Mouse (Mus musculus) neural tube, embryonic 15.5 days (tissue): ENCODE measurements around the gene Arf5. TPM values are rescaled to one million over a fixed set of nuclear protein-coding genes. Genes with fewer than 3 reads are reported as not detected.

Experiments
- ATAC-seq: fragments of 200-750 bp; cut with Nextera tagmentation; 2 replicates; pipeline ENCODE4 v1.8.0; 2017; ENCODE audit warnings: mild to moderate bottlenecking, moderate TSS enrichment, moderate library complexity; ENCODE audit not compliant: low FRiP score
- H3K27ac ChIP-seq: fragments of 300-500 bp; sonication (generic); replicated peaks from 2 replicates; pipeline ENCODE4 v1.5.1; 2015; ENCODE audit warnings: mild to moderate bottlenecking, inconsistent platforms
- H3K27me3 ChIP-seq: fragments of 300-500 bp; sonication (generic); replicated peaks from 2 replicates; pipeline ENCODE4 v1.6.1; 2015; ENCODE audit warnings: inconsistent platforms
- H3K36me3 ChIP-seq: fragments of 300-500 bp; sonication (generic); 2 replicates; pipeline ENCODE4 v1.6.1; 2015; ENCODE audit warnings: inconsistent platforms
- H3K4me1 ChIP-seq: fragments of 300-500 bp; sonication (generic); 2 replicates; pipeline ENCODE4 v1.6.1; 2015; ENCODE audit warnings: inconsistent platforms
- H3K4me2 ChIP-seq: fragments of 300-500 bp; sonication (generic); 2 replicates; pipeline ENCODE4 v1.6.1; 2015; ENCODE audit warnings: inconsistent platforms, mild to moderate bottlenecking, moderate library complexity
- H3K4me3 ChIP-seq: fragments of 300-500 bp; sonication (generic); replicated peaks from 2 replicates; pipeline ENCODE4 v1.5.1; 2015; ENCODE audit warnings: mild to moderate bottlenecking, inconsistent platforms
- H3K9ac ChIP-seq: fragments of 300-500 bp; sonication (generic); replicated peaks from 2 replicates; pipeline ENCODE4 v1.6.1; 2015; ENCODE audit warnings: mild to moderate bottlenecking, inconsistent platforms
- H3K9me3 ChIP-seq: fragments of 300-500 bp; sonication (generic); replicated peaks from 2 replicates; pipeline ENCODE4 v1.6.1; 2016; ENCODE audit warnings: inconsistent platforms
- WGBS: fragments of 180-500 bp; shearing (Covaris S2); methylation state at CpG from one replicate; pipeline ENCODE4 v1.1.7; 2015; ENCODE audit warnings: mixed read lengths; 5-methylcytosine and 5-hydroxymethylcytosine counted together
- polyA plus RNA-seq: library from polyadenylated mRNA; unstranded; fragments of >200 nt; fragmentation: Nextera tagmentation; extraction: Ambion mirVana; gene quantifications from 2 replicates; pipeline ENCODE4 v1.2.1, GENCODE M21; 2015

Arf5 gene
- polyA plus RNA-seq, 1 experiment from 2014 or later, result 444 TPM

- H3K4me2 ChIP-seq, result no peak overlapping the region
- H3K27me3 ChIP-seq, result no peaks in the 10 kb centered on the region
- peaks cover 14% of the 10 kb centered on the region for H3K36me3 ChIP-seq
- no peak overlapping the region for H3K4me3 ChIP-seq
- H3K4me1 ChIP-seq, result peaks cover 13% of the 10 kb centered on the region
- 87% methylated on average over 11 of the region's 11 CpGs for WGBS
- ATAC-seq, result no peak
- no peak overlapping the region for H3K9ac ChIP-seq
- H3K27ac ChIP-seq, result no peak overlapping the region
- H3K9me3 ChIP-seq, result no peaks in the 10 kb centered on the region
These were observed 6.5 kb downstream of the Arf5 start for GRCm38 (mm10) chr6:28429870-28430269.

GRCm38 (mm10) chr6:28430795-28431537 is 7.6 kb downstream of the Arf5 start:
- WGBS, result 85% methylated on average over 10 of the region's 10 CpGs
- Histone ChIP-seq H3K9me3 (no peaks in the 10 kb centered on the region), H3K27me3 (no peaks in the 10 kb centered on the region), H3K9ac (no peak overlapping the region), H3K4me2 (no peak overlapping the region), H3K4me3 (no peak overlapping the region), H3K4me1 (peaks cover 3% of the 10 kb centered on the region; the same call in 1 of the 2 replicates), H3K36me3 (peaks cover 9% of the 10 kb centered on the region), H3K27ac (no peak overlapping the region)
- ATAC-seq, result no peak

- H3K27me3 ChIP-seq, result no peaks in the 10 kb centered on the region
- no peaks in the 10 kb centered on the region for H3K4me1 ChIP-seq
- H3K36me3 ChIP-seq, result peaks cover 4% of the 10 kb centered on the region
- no peak overlapping the region for H3K4me3 ChIP-seq
- H3K9ac ChIP-seq, result no peak overlapping the region
- no peaks in the 10 kb centered on the region for H3K9me3 ChIP-seq
- 76% methylated on average over 6 of the region's 6 CpGs for WGBS
- H3K27ac ChIP-seq, result no peak overlapping the region
- no peak overlapping the region for H3K4me2 ChIP-seq
- no peak for ATAC-seq
These were observed 8.1 kb downstream of the Arf5 start for GRCm38 (mm10) chr6:28431538-28431855.

DNA sequence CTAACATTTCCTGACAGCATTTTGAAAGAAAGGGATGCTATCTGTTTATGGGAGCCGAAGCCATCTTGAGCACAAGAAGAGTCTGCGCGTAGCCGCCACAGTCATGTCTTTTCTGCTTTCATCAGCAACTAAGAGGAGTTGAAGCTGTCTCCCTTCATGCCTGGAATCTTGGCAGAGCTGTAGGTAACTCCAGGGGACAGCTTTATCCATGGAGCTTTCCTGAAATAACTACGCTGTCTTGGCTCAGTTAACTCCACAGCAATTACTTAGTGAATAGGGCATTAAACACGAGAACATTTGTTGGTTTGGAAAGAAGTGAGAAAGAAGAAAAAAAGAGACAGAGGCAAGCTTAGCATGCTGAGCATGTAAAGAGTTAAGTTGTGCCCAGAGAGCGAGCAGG is 24.6 kb downstream of the Arf5 start:
- no peak overlapping the region for H3K4me3 ChIP-seq
- WGBS, result 59% methylated on average over 7 of the region's 7 CpGs
- ATAC-seq, result no peak

GRCm38 (mm10) chr6:28449253-28449652 is 25.9 kb downstream of the Arf5 start, which contains the start of gene Pax4:
Gene Pax4 (minus strand): TSS chr6:28449353.
- no peak within 1 kb of the TSS for H3K4me2 ChIP-seq
- H3K27ac ChIP-seq, result no peak within 1 kb of the TSS
- no peak for ATAC-seq
- WGBS, result 76% methylated on average over 2 of the region's 2 CpGs
- H3K4me3 ChIP-seq, result no peak within 1 kb of the TSS
- H3K9me3 ChIP-seq, result no peaks in the 10 kb centered on the region
- no peak within 1 kb of the TSS for H3K9ac ChIP-seq
- peaks cover 6% of the 10 kb centered on the region; the same call in 1 of the 2 replicates for H3K4me1 ChIP-seq
- H3K36me3 ChIP-seq, result no peaks in the 10 kb centered on the region
- H3K27me3 ChIP-seq, result peaks cover 28% of the 10 kb centered on the region

More for the DNA sequence above, 24.6 kb downstream of the Arf5 start:
- H3K27ac ChIP-seq, result no peak overlapping the region
- H3K27me3 ChIP-seq, result peaks cover 28% of the 10 kb centered on the region
- no peaks in the 10 kb centered on the region for H3K36me3 ChIP-seq
- no peak overlapping the region for H3K4me2 ChIP-seq
- no peak overlapping the region for H3K9ac ChIP-seq
- no peaks in the 10 kb centered on the region for H3K9me3 ChIP-seq
- H3K4me1 ChIP-seq, result peaks cover 6% of the 10 kb centered on the region; the same call in 1 of the 2 replicates

GRCm38 (mm10) chr6:28450481-28450880 is 27.1 kb downstream of the Arf5 start:
- Histone ChIP-seq H3K9ac (no peak overlapping the region), H3K36me3 (no peaks in the 10 kb centered on the region), H3K27ac (no peak overlapping the region), H3K4me1 (peaks cover 6% of the 10 kb centered on the region; the same call in 1 of the 2 replicates), H3K4me2 (no peak overlapping the region), H3K9me3 (no peaks in the 10 kb centered on the region), H3K27me3 (peaks cover 28% of the 10 kb centered on the region), H3K4me3 (no peak overlapping the region)
- WGBS, result 15% methylated on average over 5 of the region's 5 CpGs
- ATAC-seq, result no peak

DNA sequence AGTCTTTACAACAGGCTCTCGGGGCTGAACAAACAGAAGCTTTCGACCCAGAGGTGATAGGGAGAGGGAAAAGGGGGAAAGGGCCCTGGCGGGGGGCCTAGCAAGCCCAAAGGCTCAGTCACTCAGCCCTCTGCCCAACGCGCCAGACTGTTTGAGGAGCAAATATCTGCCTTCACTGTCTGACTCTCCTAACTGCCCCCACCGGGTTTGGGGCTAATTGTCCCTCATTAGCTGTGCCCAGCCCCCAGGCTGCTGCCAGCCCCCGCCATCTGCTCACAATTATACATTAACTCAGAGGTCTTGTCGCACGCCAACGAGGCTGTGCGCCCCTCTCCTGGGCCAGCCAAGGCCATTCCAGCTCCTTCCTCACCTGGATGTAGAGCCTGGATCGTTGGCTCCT is 27.6 kb downstream of the Arf5 start:
- H3K4me1 ChIP-seq, result peaks cover 6% of the 10 kb centered on the region; the same call in 1 of the 2 replicates
- peaks cover 28% of the 10 kb centered on the region for H3K27me3 ChIP-seq
- ATAC-seq, result no peak
- peak overlapping the region; percentile 11; the same call in 1 of the 2 replicates for H3K4me2 ChIP-seq
- WGBS, result 0% methylated on average over 12 of the region's 12 CpGs
- H3K4me3 ChIP-seq, result no peak overlapping the region
- no peak overlapping the region for H3K27ac ChIP-seq
- no peak overlapping the region for H3K9ac ChIP-seq
- H3K36me3 ChIP-seq, result no peaks in the 10 kb centered on the region
- no peaks in the 10 kb centered on the region for H3K9me3 ChIP-seq

DNA sequence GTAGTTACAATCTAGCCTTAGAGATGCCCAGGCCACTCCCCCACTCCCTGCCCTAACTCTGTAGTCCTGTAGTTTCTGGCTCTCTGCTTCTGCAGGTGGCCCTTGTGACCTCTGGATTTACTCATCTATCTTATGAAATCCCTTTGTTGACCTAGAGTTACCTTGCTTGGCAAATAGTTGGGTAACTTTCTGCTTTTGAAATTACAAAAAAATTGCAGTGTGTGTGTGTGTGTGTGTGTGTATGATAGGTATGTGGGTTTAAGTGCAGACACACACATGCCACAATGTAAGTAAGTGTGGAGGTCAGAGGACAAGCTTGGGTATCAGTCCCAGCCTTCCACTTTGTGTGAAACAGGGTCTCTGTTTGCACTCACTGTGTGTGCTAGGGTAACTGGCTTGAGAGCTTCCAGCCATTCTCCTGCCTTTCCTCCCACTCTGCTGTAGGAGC is 35.9 kb downstream of the Arf5 start:
- no peaks in the 10 kb centered on the region for H3K36me3 ChIP-seq
- no peaks in the 10 kb centered on the region for H3K9me3 ChIP-seq
- H3K4me3 ChIP-seq, result no peak overlapping the region
- no peak for ATAC-seq
- no peaks in the 10 kb centered on the region for H3K27me3 ChIP-seq
- H3K27ac ChIP-seq, result no peak overlapping the region
- H3K4me1 ChIP-seq, result no peaks in the 10 kb centered on the region; the same call in 1 of the 2 replicates
- no peak overlapping the region for H3K9ac ChIP-seq
- no peak overlapping the region for H3K4me2 ChIP-seq

DNA sequence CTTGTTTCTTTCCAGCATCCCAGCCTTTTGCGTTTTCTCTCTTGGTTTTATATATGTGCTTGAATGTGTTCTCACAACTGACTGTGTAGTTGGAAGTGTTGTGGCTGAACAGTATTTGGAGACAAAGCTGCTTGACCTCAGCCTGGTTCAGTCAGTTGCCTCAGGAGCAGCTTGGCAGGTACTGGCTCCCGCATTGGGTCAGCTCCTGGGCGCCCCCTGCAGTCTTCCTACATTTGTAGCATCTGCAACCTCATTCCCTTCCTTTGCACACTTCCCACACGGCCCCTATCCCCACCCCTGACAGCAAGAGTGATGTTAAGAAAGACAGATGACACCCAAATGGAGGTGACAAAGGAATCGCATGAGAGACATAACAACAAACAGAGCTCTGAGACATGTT is 37.2 kb downstream of the Arf5 start:
- Histone ChIP-seq H3K4me2 (no peak overlapping the region), H3K36me3 (no peaks in the 10 kb centered on the region), H3K9ac (no peak overlapping the region), H3K27me3 (no peaks in the 10 kb centered on the region), H3K4me1 (peaks cover 5% of the 10 kb centered on the region; the same call in 1 of the 2 replicates), H3K9me3 (no peaks in the 10 kb centered on the region), H3K27ac (no peak overlapping the region), H3K4me3 (no peak overlapping the region)
- ATAC-seq, result no peak
- WGBS, result 8% methylated on average over 5 of the region's 5 CpGs

- WGBS, result 7% methylated on average over 6 of the region's 6 CpGs
- H3K4me2 ChIP-seq, result no peak overlapping the region
- no peak overlapping the region for H3K9ac ChIP-seq
- no peaks in the 10 kb centered on the region for H3K27me3 ChIP-seq
- H3K4me3 ChIP-seq, result no peak overlapping the region
- H3K9me3 ChIP-seq, result no peaks in the 10 kb centered on the region
- H3K27ac ChIP-seq, result no peak overlapping the region
- ATAC-seq, result no peak
- peaks cover 5% of the 10 kb centered on the region; the same call in 1 of the 2 replicates for H3K4me1 ChIP-seq
- no peaks in the 10 kb centered on the region for H3K36me3 ChIP-seq
These were observed 41.3 kb downstream of the Arf5 start for GRCm38 (mm10) chr6:28464630-28465029.

DNA sequence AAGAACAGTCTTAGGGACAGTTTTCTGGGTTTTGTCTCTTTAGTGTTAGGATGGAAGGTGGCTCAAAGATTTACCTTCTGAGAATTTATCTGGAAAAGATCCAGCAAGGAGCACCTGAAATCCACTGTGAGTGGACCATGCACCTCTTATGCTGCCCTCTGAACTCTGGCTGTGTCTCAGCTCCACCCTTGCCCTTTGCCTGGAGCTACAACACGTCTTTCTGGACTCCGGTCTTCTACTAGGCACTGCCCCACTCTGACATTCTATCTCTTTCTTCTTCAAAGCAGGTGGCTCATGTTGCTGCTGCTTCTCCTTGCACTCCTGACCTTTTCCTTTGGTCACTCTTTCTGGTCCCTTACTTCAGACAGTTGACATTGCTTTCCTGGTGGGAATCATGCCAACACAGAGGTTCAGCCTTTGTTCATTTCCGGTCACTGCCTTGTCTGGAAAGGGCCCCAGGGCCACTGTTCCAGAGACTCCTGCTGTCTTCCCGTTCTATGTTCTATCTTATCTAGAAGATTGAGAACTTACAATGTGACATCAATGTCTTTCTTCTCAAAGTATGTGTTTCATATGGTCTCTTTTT is 46.8 kb downstream of the Arf5 start:
- Histone ChIP-seq H3K27ac (no peak overlapping the region), H3K27me3 (no peaks in the 10 kb centered on the region), H3K36me3 (no peaks in the 10 kb centered on the region), H3K4me1 (no peaks in the 10 kb centered on the region), H3K4me2 (no peak overlapping the region), H3K4me3 (no peak overlapping the region), H3K9ac (no peak overlapping the region), H3K9me3 (no peaks in the 10 kb centered on the region)
- WGBS, result 80% methylated on average over 4 of the region's 4 CpGs
- ATAC-seq, result no peak

DNA sequence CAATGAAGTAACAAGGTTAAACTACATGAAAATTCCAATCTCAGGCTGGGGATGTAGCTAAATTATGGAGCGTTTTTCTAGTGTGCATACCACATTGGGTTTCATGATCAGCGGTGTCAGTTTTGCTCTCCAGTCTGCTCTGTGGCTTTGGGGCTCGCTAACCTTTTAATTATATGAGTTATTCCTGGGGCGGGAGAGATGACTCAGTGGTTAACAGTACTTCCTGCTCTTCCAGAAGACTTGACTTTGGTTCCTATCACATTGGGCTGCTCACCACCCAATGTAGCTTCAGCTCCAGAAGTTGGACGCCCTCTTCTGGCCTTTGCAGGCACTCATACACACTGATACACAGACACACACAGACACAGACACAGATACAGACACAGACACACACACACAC is 47.3 kb downstream of the Arf5 start:
- H3K27ac ChIP-seq, result no peak overlapping the region
- no peaks in the 10 kb centered on the region for H3K4me1 ChIP-seq
- no peaks in the 10 kb centered on the region for H3K36me3 ChIP-seq
- no peaks in the 10 kb centered on the region for H3K9me3 ChIP-seq
- no peaks in the 10 kb centered on the region for H3K27me3 ChIP-seq
- H3K4me3 ChIP-seq, result no peak overlapping the region
- WGBS, result 85% methylated on average over 5 of the region's 5 CpGs
- ATAC-seq, result no peak
- H3K4me2 ChIP-seq, result no peak overlapping the region
- no peak overlapping the region for H3K9ac ChIP-seq
